Mouse (Mus musculus) MEL (cell line): ENCODE measurements around the gene Timm13. TPM values are rescaled to one million over a fixed set of nuclear protein-coding genes. Genes with fewer than 3 reads are reported as not detected.

ENCODE experiments used
- DNase-seq: peaks from one replicate; pipeline ENCODE4 v3.0.0; 2011; ENCODE audit warnings: low read depth, low spot score
- H3K27ac ChIP-seq: 2 replicates; pipeline ENCODE4 v1.5.1; 2012; ENCODE audit warnings: low read depth, mild to moderate bottlenecking, control low read depth, low read length, moderate library complexity; ENCODE audit not compliant: control insufficient read depth
- H3K27me3 ChIP-seq, 2 experiments: fragments of 150-350 bp in 1 of 2; sonication (generic) in 1 of 2; 2 replicates each; pipeline ENCODE4 v1.6.1; 2012; ENCODE audit warnings: low read length in 2 of 2, mild to moderate bottlenecking in 2 of 2, improper control_type of control experiment in 1 of 2, moderate library complexity in 1 of 2; ENCODE audit not compliant: insufficient read depth in 2 of 2, control insufficient read depth in 1 of 2
- H3K36me3 ChIP-seq, 2 experiments: 2 replicates each; pipeline ENCODE4 v1.6.1; 2012 to 2014; ENCODE audit warnings: low read length in 2 of 2, improper control_type of control experiment in 1 of 2, inconsistent platforms in 1 of 2, mild to moderate bottlenecking in 1 of 2; ENCODE audit not compliant: insufficient read depth in 2 of 2, control insufficient read depth in 1 of 2
- H3K4me1 ChIP-seq, 2 experiments: fragments of 150-350 bp in 1 of 2; sonication (generic) in 1 of 2; 2 replicates each; pipeline ENCODE4 v1.6.1; 2012; ENCODE audit warnings: low read length in 2 of 2, improper control_type of control experiment in 1 of 2, mild to moderate bottlenecking in 1 of 2; ENCODE audit not compliant: insufficient read depth in 2 of 2, control insufficient read depth in 1 of 2
- H3K4me3 ChIP-seq, 2 experiments: fragments of 150-350 bp in 1 of 2; sonication (generic) in 1 of 2; 2 replicates each; pipeline ENCODE4 v1.5.1; 2012; ENCODE audit warnings: low read depth in 2 of 2, low read length in 2 of 2, mild to moderate bottlenecking in 2 of 2, moderate library complexity in 2 of 2, control low read depth in 1 of 2, improper control_type of control experiment in 1 of 2; ENCODE audit not compliant: control insufficient read depth in 1 of 2, insufficient read depth in 1 of 2
- H3K79me2 ChIP-seq: 2 replicates; pipeline ENCODE4 v1.6.1; 2012; ENCODE audit warnings: mild to moderate bottlenecking, low read length, moderate library complexity; ENCODE audit not compliant: control insufficient read depth, poor library complexity, insufficient read depth
- H3K9ac ChIP-seq: 2 replicates; pipeline ENCODE4 v1.6.1; 2012; ENCODE audit warnings: low read depth, mild to moderate bottlenecking, control low read depth, low read length, moderate library complexity; ENCODE audit not compliant: control insufficient read depth, poor library complexity, severe bottlenecking
- H3K9me3 ChIP-seq: fragments of 150-350 bp; sonication (generic); replicated peaks from 2 replicates; pipeline ENCODE4 v1.6.1; 2012; ENCODE audit warnings: mild to moderate bottlenecking, low read length, improper control_type of control experiment, moderate library complexity; ENCODE audit not compliant: insufficient read depth
- CTCF ChIP-seq, 3 experiments: IDR thresholded peaks in 2 of 3; conservative IDR thresholded peaks in 1 of 3; 2 replicates each; pipeline ENCODE4 v1.5.1; 2011 to 2012; ENCODE audit warnings: low read length in 3 of 3, low read depth in 2 of 3, mild to moderate bottlenecking in 2 of 3, improper control_type of control experiment in 1 of 3, inconsistent platforms in 1 of 3, mixed read lengths in 1 of 3, moderate library complexity in 1 of 3; ENCODE audit not compliant: control insufficient read depth in 1 of 3, insufficient read depth in 1 of 3, poor library complexity in 1 of 3, severe bottlenecking in 1 of 3
- E2F4 ChIP-seq: IDR thresholded peaks from 2 replicates; pipeline ENCODE4 v1.6.1; 2011; ENCODE audit warnings: low read depth, low read length, improper control_type of control experiment, borderline replicate concordance
- GABPA ChIP-seq: IDR thresholded peaks from 2 replicates; pipeline ENCODE4 v1.6.1; 2012; ENCODE audit warnings: low read depth, mild to moderate bottlenecking, inconsistent platforms, low read length, improper control_type of control experiment, moderate library complexity
- GATA1 ChIP-seq: IDR thresholded peaks from 2 replicates; pipeline ENCODE4 v1.6.1; 2011; ENCODE audit warnings: low read depth, low read length, improper control_type of control experiment
- HCFC1 ChIP-seq: IDR thresholded peaks from 2 replicates; pipeline ENCODE4 v1.6.1; 2012; ENCODE audit warnings: low read depth, mild to moderate bottlenecking, inconsistent platforms, low read length, improper control_type of control experiment, moderate library complexity
- MAFK ChIP-seq: IDR thresholded peaks from 2 replicates; pipeline ENCODE4 v1.6.1; 2011; ENCODE audit warnings: low read depth, mild to moderate bottlenecking, low read length, improper control_type of control experiment, borderline replicate concordance
- MAX ChIP-seq: IDR thresholded peaks from 2 replicates; pipeline ENCODE4 v1.6.1; 2011; ENCODE audit warnings: low read length, improper control_type of control experiment
- MXI1 ChIP-seq: IDR thresholded peaks from 2 replicates; pipeline ENCODE4 v1.6.1; 2011; ENCODE audit warnings: mild to moderate bottlenecking, low read depth, low read length, improper control_type of control experiment
- MYC ChIP-seq: IDR thresholded peaks from 2 replicates; pipeline ENCODE4 v1.6.1; 2011; ENCODE audit warnings: low read depth, mild to moderate bottlenecking, low read length, improper control_type of control experiment, moderate library complexity
- POLR2A ChIP-seq, 2 experiments: IDR thresholded peaks; 2 replicates each; pipeline ENCODE4 v1.6.1; 2011 to 2012; ENCODE audit warnings: low read length in 2 of 2, mild to moderate bottlenecking in 2 of 2, control low read depth in 1 of 2, improper control_type of control experiment in 1 of 2, low read depth in 1 of 2, moderate library complexity in 1 of 2; ENCODE audit not compliant: control insufficient read depth in 1 of 2, insufficient read depth in 1 of 2, poor library complexity in 1 of 2
- POLR2AphosphoS5 ChIP-seq: IDR thresholded peaks from 2 replicates; pipeline ENCODE4 v1.6.1; 2012; ENCODE audit warnings: low read depth, borderline replicate concordance, mild to moderate bottlenecking, inconsistent platforms, low read length, moderate library complexity, mixed read lengths
- SMC3 ChIP-seq: IDR thresholded peaks from 2 replicates; pipeline ENCODE4 v1.6.1; 2011; ENCODE audit warnings: low read depth, low read length, improper control_type of control experiment
- UBTF ChIP-seq: IDR thresholded peaks from 2 replicates; pipeline ENCODE4 v1.6.1; 2012; ENCODE audit warnings: low read depth, mild to moderate bottlenecking, inconsistent platforms, low read length, improper control_type of control experiment, moderate library complexity, borderline replicate concordance; ENCODE audit not compliant: insufficient read depth
- ZNF384 ChIP-seq: IDR thresholded peaks from 2 replicates; pipeline ENCODE4 v1.6.1; 2012; ENCODE audit warnings: low read depth, mild to moderate bottlenecking, inconsistent platforms, low read length, improper control_type of control experiment
- polyA plus RNA-seq, 2 experiments: library from polyadenylated mRNA; stranded (reverse) in 1 of 2; unstranded in 1 of 2; fragments of >175 nt in 1 of 2; fragments of >200 nt in 1 of 2; gene quantifications; 2 replicates each; pipeline versions ENCODE4 v1.2.1 to v1.2.4; 2012; ENCODE audit warnings: low replicate concordance in 2 of 2, low read depth in 1 of 2; ENCODE audit not compliant: insufficient read length in 2 of 2, insufficient read depth in 1 of 2, missing spikeins in 1 of 2
- total RNA-seq: library from RNA; depleted of rRNA; stranded (reverse); fragments of 300-350 nt; gene quantifications from 2 replicates; pipeline ENCODE4 v1.2.3, GENCODE M21; 2012

The Timm13 gene
- total and polyA plus RNA-seq, 3 experiments = 329 to 645 (median 349) TPM

DNA sequence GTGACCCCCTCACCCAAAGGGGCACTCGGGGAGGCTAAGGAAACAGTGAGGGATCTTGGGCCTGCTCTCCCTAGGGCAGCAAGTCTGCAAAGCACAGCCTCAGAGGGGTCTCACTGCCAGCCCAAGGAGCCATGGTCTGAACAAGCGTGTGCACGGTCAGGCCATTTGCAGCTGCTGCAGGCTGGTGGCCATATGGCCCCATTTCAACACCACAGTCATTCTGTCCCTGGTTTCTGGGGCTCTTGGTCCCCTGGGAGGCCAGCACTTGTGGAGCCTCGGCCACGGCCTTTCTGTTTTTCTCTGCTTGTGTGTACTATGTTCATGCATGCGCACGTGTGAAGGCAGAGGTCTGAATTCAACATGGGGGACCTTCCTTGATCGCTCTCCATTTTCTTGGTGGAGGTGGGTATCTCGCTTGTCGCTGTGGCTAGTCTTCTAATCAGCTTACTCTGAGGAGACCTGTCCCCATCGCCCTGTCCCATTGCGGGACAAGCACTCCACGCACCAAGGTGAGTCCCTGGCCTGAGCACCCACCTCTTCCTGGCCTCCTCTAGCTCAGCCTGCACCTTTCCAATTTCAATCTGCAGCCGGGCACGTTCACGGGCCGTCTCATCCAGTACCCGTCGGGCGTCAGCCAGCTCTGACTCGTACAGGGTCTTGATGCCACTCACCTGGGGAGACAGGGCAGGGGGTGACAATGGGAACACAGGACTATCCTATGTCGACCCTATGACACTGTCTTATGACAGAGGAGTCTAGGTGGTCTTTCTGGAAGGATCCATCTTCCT is 8.8 kb upstream of the Timm13 start:
- H3K27me3 ChIP-seq = no peaks in the 10 kb centered on the region
- H3K36me3 ChIP-seq = no peaks in the 10 kb centered on the region; a peak in 1 of 4 replicates
- no peak overlapping the region for H3K27ac ChIP-seq
- H3K4me3 ChIP-seq = no peak overlapping the region
- no peak for DNase-seq
- H3K9ac ChIP-seq = no peak overlapping the region
- H3K4me1 ChIP-seq = no peaks in the 10 kb centered on the region
- no peaks in the 10 kb centered on the region for H3K79me2 ChIP-seq
- no peaks in the 10 kb centered on the region for H3K9me3 ChIP-seq
- TF ChIP-seq POLR2A (IDR thresholded peaks at IDR 0.05; ENCODE audit: control insufficient read depth in 1 of 2, insufficient read depth in 1 of 2, low read depth in 1 of 2, low read length in 2 of 2, poor library complexity in 1 of 2) (no peak), GABPA (no peak), SMC3 (no peak), MAFK (no peak), GATA1 (no peak), MXI1 (no peak), HCFC1 (no peak), UBTF (no peak), E2F4 (no peak), POLR2AphosphoS5 (no peak), MYC (no peak), MAX (no peak)

DNA sequence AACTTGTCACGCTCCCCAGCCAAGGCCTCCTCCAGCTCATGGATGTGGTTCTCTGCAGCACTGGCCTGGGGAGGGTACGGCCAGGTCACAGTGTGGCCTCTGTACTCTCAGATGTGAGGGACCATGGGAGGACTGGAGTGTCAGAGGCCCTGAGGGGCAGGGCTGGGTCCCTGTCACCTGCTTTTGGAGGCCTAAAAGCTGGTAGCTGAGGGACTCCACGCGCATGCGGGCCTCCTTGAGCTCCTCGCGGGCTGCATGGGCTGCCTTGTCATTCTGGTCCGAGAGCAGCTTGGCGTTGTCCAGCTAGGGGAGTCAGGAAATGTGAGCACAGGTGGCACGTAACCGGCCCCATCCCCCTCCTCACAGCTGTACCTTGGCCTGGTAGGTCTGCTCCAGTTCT is 3.9 kb upstream of the Timm13 start:
- Histone ChIP-seq H3K36me3 (no peaks in the 10 kb centered on the region; a peak in 2 of 4 replicates), H3K27ac (no peak overlapping the region), H3K79me2 (peaks cover 8% of the 10 kb centered on the region), H3K9ac (no peak overlapping the region), H3K27me3 (no peaks in the 10 kb centered on the region), H3K4me1 (0 out of 4 replicates have a peak, but pooled peaks cover 0 to under 1% of the 10 kb centered on the region in 2 experiments), H3K4me3 (no peak overlapping the region), H3K9me3 (no peaks in the 10 kb centered on the region)
- TF ChIP-seq ZNF384 (no peak), CTCF (IDR thresholded peaks at IDR 0.05 in 2 of 3, conservative IDR thresholded peaks at IDR 0.05 in 1 of 3; ENCODE audit: control insufficient read depth in 1 of 3, insufficient read depth in 1 of 3, low read depth in 2 of 3, low read length in 3 of 3, poor library complexity in 1 of 3, severe bottlenecking in 1 of 3) (no peak), UBTF (no peak)
- DNase-seq = no peak
